Mouse (Mus musculus) lung, embryonic 16.5 days (tissue): ENCODE data around the gene Edn2. TPM values are rescaled to one million over a fixed set of nuclear protein-coding genes. Genes with fewer than 3 reads are reported as not detected.
A peak's percentile ranks its signal among the peaks of the same experiment; 100 is the strongest.

Experiments used
- ATAC-seq: fragments of 200-750 bp; cut with Nextera tagmentation; 2 replicates; pipeline ENCODE4 v1.8.0; 2017; ENCODE audit warnings: low read depth, mild to moderate bottlenecking, moderate library complexity
- H3K27ac ChIP-seq: fragments of 300-500 bp; sonication (generic); 2 replicates; pipeline ENCODE4 v1.5.1; 2014; ENCODE audit warnings: mild to moderate bottlenecking, control low read depth, low read length
- H3K27me3 ChIP-seq: fragments of 300-500 bp; sonication (generic); 2 replicates; pipeline ENCODE4 v1.6.1; 2014; ENCODE audit warnings: low read depth, low read length, mixed read lengths; ENCODE audit not compliant: control insufficient read depth, insufficient read depth
- H3K36me3 ChIP-seq: fragments of 300-500 bp; sonication (generic); 2 replicates; pipeline ENCODE4 v1.6.1; 2014; ENCODE audit warnings: low read length; ENCODE audit not compliant: control insufficient read depth, insufficient read depth
- H3K4me1 ChIP-seq: fragments of 300-500 bp; sonication (generic); replicated peaks from 2 replicates; pipeline ENCODE4 v1.6.1; 2014; ENCODE audit warnings: low read length, mixed read lengths; ENCODE audit not compliant: control insufficient read depth, insufficient read depth
- H3K4me2 ChIP-seq: fragments of 300-500 bp; sonication (generic); 2 replicates; pipeline ENCODE4 v1.6.1; 2014; ENCODE audit warnings: low read depth, low read length, control low read depth
- H3K4me3 ChIP-seq: fragments of 300-500 bp; sonication (generic); 2 replicates; pipeline ENCODE4 v1.5.1; 2014; ENCODE audit warnings: mild to moderate bottlenecking, low read length, control low read depth
- H3K9ac ChIP-seq: fragments of 300-500 bp; sonication (generic); 2 replicates; pipeline ENCODE4 v1.6.1; 2014; ENCODE audit warnings: low read length, control low read depth
- H3K9me3 ChIP-seq: fragments of 300-500 bp; sonication (generic); 2 replicates; pipeline ENCODE4 v1.6.1; 2016; ENCODE audit warnings: low read length; ENCODE audit not compliant: control insufficient read depth
- WGBS: fragments of 180-500 bp; shearing (Covaris S2); extraction: QIAGEN DNeasy Blood & Tissue Kit; methylation state at CpG from one replicate; pipeline ENCODE4 v1.1.7; 2014; 5-methylcytosine and 5-hydroxymethylcytosine counted together
- polyA plus RNA-seq: library from polyadenylated mRNA; unstranded; fragments of >200 nt; fragmentation: Nextera tagmentation; extraction: Ambion mirVana; gene quantifications from 2 replicates; pipeline ENCODE4 v1.2.1, GENCODE M21; 2015

Gene Edn2
- polyA plus RNA-seq, 1 experiment from 2014 or later: 0.74 TPM

- Histone ChIP-seq H3K27ac (no peak overlapping the region), H3K36me3 (no peaks in the 10 kb centered on the region), H3K9ac (no peak overlapping the region), H3K4me2 (no peak overlapping the region), H3K27me3 (no peaks in the 10 kb centered on the region), H3K9me3 (no peaks in the 10 kb centered on the region), H3K4me3 (no peak overlapping the region), H3K4me1 (no peaks in the 10 kb centered on the region)
- no peak for ATAC-seq
- WGBS: 40% methylated on average over 3 of the region's 3 CpGs
Measured at GRCm38 (mm10) chr4:120212812-120213211, 51.8 kb downstream of the Edn2 start.

GRCm38 (mm10) chr4:120215915-120216591, 55.0 kb downstream of the Edn2 start:
- Histone ChIP-seq H3K9ac (no peak overlapping the region), H3K4me3 (no peak overlapping the region), H3K27ac (no peak overlapping the region), H3K9me3 (no peaks in the 10 kb centered on the region), H3K4me2 (no peak overlapping the region), H3K4me1 (no peaks in the 10 kb centered on the region), H3K27me3 (no peaks in the 10 kb centered on the region), H3K36me3 (no peaks in the 10 kb centered on the region)
- 33% methylated on average over 10 of the region's 10 CpGs for WGBS
- peak; percentile 27; the same call in 1 of the 2 replicates for ATAC-seq

DNA sequence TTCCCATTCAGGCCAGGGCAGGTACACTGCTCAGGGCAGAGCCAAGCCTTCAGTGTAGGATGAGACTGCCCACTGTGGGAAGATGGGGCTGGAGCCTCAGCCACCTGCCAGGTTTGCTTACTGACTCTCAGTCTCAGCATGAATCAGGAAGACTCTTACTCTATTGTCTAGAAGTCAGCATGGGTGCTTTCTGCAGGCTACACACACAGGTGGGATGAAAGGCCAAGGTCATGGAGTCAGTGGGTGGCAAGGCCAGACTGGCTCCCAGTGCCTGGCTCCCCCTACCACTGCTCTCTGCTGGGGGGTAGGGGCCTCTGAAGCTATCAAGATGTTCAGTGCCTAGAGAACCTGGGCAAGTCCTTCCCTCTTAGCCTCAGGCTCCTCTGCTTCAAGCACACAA, 55.9 kb downstream of the Edn2 start:
- no peaks in the 10 kb centered on the region for H3K4me1 ChIP-seq
- no peaks in the 10 kb centered on the region for H3K9me3 ChIP-seq
- no peak overlapping the region for H3K4me2 ChIP-seq
- no peak for ATAC-seq
- H3K4me3 ChIP-seq: no peak overlapping the region
- no peaks in the 10 kb centered on the region for H3K36me3 ChIP-seq
- no peak overlapping the region for H3K27ac ChIP-seq
- H3K27me3 ChIP-seq: no peaks in the 10 kb centered on the region
- H3K9ac ChIP-seq: no peak overlapping the region

Other genes with a start within 250 kb of the Edn2 start
- gene AL607142.1, start 96.2 kb upstream of the Edn2 start, polyA plus RNA-seq: not detected in 2 replicates
- 0.15 and 0.24 TPM in 2 replicates for gene Foxo6, start 126.1 kb downstream of the Edn2 start, polyA plus RNA-seq
- 38.5 and 43.2 TPM in 2 replicates for gene Scmh1, start 244.1 kb downstream of the Edn2 start, polyA plus RNA-seq